Mouse (Mus musculus): ENCODE measurements around the gene Khdrbs1.
"Not testable (repeated sequence)": the region's sequence is repeated elsewhere in the genome, so short reads cannot be mapped to it uniquely, and the experiment has no call there.

Khdrbs1 gene

GRCm38 (mm10) chr4:129746106-129746505 lies 4.0 kb upstream of the Khdrbs1 start:
- DNase-seq (ENCODE audit: low read depth in 1 of 2, low spot score in 2 of 2), result no peak

- DNase-seq (ENCODE audit: low read depth in 1 of 2, low spot score in 2 of 2), result no peak
These were observed 1.4 kb upstream of the Khdrbs1 start for GRCm38 (mm10) chr4:129743494-129743893.

DNA sequence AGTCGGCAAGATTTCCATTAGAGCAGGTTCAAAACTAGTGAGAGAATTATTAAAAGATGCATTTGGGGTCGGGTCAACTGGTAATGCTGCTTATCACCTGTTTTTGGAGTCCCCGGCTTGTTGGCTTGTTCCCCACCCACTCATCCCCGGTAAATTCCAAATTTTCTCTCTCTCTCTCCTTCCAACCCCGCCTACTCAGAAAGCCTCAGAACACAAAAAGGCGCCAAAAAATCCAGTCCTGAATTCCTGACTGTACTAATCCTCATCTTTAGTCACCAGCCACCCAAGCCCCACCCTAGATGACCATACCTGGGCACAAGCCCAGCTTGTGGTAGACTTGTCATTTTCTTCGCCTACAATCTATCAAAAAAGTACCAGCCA lies 897 bp upstream of the Khdrbs1 start:
- no peak for DNase-seq (ENCODE audit: low read depth in 1 of 2, low spot score in 2 of 2)

DNA sequence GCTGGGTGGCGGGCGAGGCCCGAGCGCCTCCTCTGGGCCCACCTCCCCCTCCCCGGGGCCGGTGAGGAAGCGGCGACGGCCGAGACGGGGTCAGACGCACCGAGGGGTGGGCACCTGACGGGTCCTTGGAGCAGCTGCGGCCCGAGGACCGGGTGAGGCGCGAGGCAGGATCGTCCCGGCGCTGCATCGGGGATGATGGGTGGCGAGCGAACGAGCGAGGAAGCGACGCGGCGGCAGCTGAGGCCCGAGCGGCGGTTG lies 200 bp downstream of the Khdrbs1 start:
- no peak for DNase-seq (ENCODE audit: low read depth in 1 of 2, low spot score in 2 of 2)

DNA sequence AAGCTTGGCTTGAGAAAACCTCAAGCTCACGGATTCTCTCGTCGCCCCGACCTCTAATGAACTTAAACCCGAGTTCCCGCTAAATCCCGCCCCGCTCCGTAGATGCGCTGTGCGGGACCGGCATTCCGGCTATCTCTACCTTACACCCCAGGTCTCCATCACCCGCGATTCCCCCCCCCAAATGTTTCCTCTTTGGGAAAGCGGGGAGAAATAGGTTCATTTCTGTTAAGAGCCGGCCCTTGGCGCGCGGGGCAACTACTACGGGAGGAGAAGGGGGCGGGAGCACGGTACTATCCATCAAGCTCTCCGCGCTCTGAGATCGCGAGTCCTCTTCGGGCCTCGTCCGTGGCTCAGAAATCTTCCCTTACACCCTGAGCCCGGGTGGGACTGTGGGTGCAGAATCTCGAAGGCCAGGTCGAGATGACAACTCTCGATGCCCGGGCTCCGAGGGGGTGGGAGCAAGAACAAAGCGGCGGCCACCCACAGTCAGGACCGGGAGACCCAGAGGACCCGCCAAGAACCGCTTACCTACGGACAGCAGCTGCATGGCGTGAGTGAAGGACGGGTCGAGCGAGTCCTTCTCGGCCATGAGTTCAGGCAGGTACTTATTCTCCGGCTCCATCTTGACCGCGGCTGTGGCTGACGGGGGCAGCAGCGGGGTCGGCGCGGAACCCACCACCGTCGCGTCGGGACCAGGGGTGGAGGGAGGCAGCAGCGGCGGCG lies 691 bp downstream of the Khdrbs1 start:
- no peak for DNase-seq (ENCODE audit: low read depth in 1 of 2, low spot score in 2 of 2)

GRCm38 (mm10) chr4:129739111-129739645 lies 2.9 kb downstream of the Khdrbs1 start:
- no peak for DNase-seq (ENCODE audit: low read depth in 1 of 2, low spot score in 2 of 2)

DNA sequence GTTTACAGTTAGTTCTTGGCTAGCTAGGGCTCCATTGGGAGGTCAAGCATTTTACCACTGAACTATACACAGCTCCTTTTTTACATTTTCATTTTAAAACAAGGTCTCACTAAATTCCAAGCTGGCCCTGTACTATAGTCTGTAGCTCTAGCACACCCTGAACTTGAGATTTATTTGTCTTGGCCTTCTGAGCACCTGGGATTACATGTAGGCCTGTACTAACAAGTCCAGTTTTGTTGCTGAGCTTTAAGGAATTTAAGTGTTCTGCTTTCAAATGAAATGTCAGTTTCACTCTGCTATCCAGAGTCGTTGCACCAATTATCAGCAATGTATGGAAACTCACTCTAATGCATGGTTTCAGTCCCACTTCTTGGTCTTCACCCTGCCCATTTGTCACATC lies 5.9 kb downstream of the Khdrbs1 start:
- no peak for DNase-seq (ENCODE audit: low read depth in 1 of 2, low spot score in 2 of 2)

GRCm38 (mm10) chr4:129735485-129735884 lies 6.6 kb downstream of the Khdrbs1 start:
- DNase-seq (ENCODE audit: low read depth in 1 of 2, low spot score in 2 of 2), result not testable (repeated sequence)

- DNase-seq (ENCODE audit: low read depth in 1 of 2, low spot score in 2 of 2), result no peak
These were observed 10.7 kb downstream of the Khdrbs1 start for GRCm38 (mm10) chr4:129731423-129731822.

- no peak for DNase-seq (ENCODE audit: low read depth in 1 of 2, low spot score in 2 of 2)
These were observed 25.8 kb downstream of the Khdrbs1 start for GRCm38 (mm10) chr4:129716310-129716709.

DNA sequence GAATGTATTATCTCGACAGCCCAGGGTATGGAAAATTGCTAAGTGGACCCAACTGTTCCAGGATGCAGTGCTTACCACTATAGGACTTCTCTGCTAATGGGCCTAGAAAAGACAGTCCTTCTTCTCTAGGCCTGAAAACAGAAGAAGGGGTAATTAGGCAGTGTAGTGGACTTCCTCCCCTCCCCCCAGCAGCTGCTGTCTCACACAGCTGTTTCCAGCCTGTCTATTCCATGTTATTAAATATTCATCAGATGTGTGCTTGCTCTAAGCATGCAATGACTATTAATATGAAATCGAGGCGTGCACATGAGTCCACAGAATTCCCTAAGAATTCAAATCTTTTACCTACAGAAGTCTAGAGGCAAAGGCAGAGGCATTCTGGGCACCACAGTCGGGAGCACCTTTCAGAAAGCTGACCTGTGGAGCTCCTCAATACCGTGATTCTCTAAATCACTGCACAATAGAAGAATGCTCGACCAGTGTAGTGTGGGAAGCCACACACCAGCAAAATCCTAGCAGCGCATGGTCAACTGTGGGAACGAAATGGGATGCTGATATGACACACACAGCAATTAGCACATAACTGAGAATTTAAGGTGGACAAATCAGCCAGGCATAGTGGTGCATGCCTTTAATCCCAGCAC lies 32.5 kb downstream of the Khdrbs1 start:
- no peak for DNase-seq (ENCODE audit: low read depth in 1 of 2, low spot score in 2 of 2)

GRCm38 (mm10) chr4:129706750-129707149 lies 35.4 kb downstream of the Khdrbs1 start:
- DNase-seq (ENCODE audit: low read depth in 1 of 2, low spot score in 2 of 2), result no peak

DNA sequence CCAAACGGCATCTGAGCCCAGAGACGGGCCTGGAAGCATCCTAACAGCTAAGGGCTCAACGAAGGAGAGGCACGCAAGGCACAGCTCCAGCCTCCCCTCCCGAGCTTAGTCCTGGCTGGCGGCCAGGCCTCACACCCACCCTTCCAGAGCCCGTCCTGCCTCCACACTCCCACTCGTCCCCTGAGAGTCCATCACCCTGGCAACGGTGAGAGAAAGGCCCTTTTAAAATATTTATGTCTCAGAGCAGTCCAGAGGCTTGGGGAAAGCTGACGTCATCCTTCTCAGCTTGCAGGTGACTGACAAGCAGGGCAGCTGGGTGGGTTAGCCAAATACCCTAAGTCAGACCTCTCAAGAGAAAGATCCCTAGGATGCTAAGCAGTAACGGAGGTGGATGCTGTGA lies 39.6 kb downstream of the Khdrbs1 start:
- no peak for DNase-seq (ENCODE audit: low read depth in 1 of 2, low spot score in 2 of 2)

- peak; percentile 37 to 65 for DNase-seq (ENCODE audit: low read depth in 1 of 2, low spot score in 2 of 2)
These were observed 40.4 kb downstream of the Khdrbs1 start for GRCm38 (mm10) chr4:129701503-129702377.

DNA sequence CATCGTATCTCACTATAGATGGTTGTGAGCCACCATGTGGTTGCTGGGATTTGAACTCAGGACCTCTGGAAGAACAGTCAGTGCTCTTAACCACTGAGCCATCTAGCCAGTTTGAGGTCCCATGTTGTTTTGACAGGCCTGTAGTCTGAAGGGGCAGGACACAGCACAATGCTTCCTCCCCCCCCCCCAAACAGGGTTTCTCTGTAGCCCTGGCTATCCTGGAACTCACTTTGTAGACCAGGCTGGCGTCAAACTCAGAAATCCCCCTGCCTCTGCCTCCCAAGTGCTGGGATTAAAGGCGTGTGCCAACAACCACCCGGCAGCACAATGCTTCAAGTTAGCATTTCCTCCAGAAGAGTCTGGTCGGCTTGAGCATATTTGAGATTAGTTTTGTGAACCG lies 41.4 kb downstream of the Khdrbs1 start:
- not testable (repeated sequence) for DNase-seq (ENCODE audit: low read depth in 1 of 2, low spot score in 2 of 2)

DNA sequence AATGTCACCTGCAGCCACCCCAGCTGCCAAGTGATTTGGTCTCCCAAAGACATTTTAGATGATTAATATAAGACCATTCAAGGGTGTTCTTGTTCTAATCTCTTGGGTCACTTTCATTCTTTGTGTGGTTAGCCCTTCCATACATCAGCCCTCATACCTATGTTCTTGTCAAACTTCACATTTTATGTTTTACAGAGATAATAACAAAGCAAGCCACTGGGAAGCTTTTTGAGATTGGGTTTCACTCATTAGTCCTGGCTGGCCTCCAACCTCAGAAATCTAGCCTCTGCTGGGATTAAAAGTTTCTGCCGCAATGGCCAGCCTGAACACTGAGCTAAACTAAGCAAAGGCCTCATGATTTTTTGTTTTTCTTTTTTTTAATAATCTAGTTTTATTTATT lies 41.9 kb downstream of the Khdrbs1 start:
- DNase-seq (ENCODE audit: low read depth in 1 of 2, low spot score in 2 of 2), result no peak

DNA sequence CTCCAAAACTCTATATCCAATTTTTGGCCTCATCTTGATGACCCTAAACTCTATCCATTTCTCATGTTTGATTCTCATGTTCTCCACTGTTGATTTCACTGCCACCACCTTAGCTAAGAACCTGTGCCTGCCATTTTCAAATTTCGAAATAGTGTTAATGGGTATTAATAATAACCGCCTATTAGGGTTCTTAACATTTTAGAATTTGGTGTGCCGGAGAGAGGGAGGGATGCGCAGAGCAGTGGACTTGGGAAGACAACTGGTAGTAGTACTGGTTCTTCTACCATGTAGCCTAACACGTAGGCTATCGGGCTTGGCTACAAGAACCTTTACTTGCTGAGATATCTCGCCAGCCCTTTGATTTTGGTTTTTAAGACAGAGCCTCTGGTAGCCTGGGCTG lies 44.9 kb downstream of the Khdrbs1 start:
- no peak for DNase-seq (ENCODE audit: low read depth in 1 of 2, low spot score in 2 of 2)

DNA sequence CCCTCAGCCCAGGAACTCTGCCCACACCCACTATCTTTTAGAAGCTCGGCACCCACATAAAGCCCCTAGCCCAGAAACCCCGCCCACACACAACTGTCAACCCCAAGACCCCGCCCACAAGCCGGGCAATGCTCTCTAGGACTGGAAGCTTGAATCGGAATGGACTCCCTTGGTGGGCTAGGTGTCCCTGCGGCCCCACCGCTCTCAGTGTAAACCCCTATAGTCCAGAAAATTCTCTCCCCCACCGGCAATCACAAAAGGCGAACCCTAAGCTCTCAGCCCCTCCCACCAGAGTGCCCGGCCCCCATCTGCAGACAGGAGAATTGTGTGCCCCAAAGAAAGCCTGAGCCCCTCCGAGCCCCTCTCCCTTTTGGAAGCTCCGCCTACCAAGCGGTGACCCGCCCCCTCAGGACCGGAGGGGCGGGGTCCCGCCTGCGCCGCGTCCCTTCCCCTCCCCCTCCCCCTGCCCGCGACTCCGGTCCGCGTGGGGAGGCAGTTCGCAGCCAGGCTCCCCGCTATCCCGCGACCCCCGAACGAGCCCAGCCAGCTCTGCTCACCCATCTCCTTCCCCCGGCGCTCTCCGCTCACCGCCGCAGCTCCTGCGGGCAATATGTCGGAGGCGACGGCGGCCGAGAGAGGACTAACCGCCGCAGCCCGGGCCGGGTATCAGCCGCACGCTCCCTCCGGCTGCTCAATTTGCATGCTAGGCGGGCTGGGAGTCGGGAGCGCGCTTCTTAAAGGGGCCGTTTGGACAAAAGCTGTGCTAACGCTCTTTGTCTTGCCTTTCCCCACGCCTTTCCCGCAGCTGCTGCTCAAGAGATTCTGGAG lies 45.7 kb downstream of the Khdrbs1 start, which contains the start of gene Tmem39b:
TSS of gene Tmem39b (minus strand) at position 681 of the 828 bp plus-strand sequence.
- DNase-seq (ENCODE audit: low read depth in 1 of 2, low spot score in 2 of 2), result peak; percentile 54 to 72

DNA sequence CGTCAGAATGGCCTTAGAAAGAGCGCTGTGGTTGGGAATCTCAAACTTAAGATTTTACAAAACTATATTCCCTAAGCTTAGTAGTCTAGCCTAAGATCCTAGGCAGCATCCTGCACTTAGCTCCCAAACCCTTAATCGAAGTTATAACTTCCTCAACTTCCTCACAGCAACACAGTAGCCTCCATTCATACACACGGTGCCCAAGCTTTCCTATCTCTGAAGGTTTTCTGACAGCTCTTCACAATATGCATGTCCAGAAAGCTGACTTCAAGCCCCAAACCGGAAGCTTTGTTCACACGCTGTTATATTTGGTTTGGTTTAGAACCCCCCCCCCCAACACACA lies 46.3 kb downstream of the Khdrbs1 start:
- no peak for DNase-seq (ENCODE audit: low read depth in 1 of 2, low spot score in 2 of 2)

DNA sequence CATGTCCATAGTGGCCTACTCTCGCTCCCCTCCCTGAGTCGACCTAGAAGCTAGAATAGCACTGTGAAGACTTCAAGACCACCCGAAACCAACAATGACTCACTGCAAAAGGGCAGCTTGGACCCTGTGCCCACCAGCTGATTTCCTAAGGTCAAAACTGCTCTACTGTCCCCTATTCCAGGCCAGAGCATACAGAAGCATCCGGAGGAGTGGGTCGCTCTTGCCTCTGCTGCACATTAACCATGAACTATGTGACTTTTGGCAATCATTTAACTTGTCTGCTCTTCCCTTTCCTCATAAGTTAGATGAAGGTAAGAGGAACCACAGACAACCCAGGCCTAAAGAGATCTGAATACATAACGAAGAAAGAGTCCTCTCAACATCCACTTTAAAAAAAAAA lies 57.6 kb downstream of the Khdrbs1 start:
- DNase-seq (ENCODE audit: low read depth in 1 of 2, low spot score in 2 of 2), result no peak

GRCm38 (mm10) chr4:129683901-129684493 lies 58.1 kb downstream of the Khdrbs1 start:
- DNase-seq (ENCODE audit: low read depth in 1 of 2, low spot score in 2 of 2), result no peak
